Mouse (Mus musculus) kidney, adult 11 months (tissue): ENCODE data around the gene Nckap5.

Experiments
- DNase-seq: peaks from one replicate; pipeline ENCODE4 v3.0.0; 2022

Gene Nckap5

DNA sequence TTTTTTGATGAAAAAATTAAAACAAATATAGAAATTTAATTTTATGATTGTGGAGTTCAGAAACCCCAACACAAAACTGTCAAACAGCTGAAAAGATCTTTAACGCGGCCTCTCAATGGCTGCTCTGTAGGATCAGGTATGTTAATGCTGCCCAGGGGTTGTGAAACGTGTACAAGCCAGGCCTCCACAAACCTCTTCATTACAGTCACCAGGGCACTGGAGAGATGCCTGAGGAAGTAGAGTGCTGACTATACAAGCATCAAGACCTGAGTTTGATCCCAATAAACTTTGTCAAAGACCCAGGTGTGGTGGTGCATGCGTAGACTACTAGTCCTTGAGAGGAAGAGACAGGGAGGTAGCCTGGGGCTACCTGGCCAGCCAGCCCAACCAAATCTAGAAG is 222.0 kb downstream of the Nckap5 start:
- no peak for DNase-seq

- DNase-seq = no peak
Measured at GRCm38 (mm10) chr1:126606189-126607080, 224.2 kb downstream of the Nckap5 start.

- DNase-seq = peak; percentile 73
Measured at GRCm38 (mm10) chr1:126604551-126604950, 226.0 kb downstream of the Nckap5 start.

- DNase-seq = peak; percentile 36
Measured at GRCm38 (mm10) chr1:126603771-126604515, 226.7 kb downstream of the Nckap5 start.

GRCm38 (mm10) chr1:126600596-126600995 is 230.0 kb downstream of the Nckap5 start:
- DNase-seq = no peak

DNA sequence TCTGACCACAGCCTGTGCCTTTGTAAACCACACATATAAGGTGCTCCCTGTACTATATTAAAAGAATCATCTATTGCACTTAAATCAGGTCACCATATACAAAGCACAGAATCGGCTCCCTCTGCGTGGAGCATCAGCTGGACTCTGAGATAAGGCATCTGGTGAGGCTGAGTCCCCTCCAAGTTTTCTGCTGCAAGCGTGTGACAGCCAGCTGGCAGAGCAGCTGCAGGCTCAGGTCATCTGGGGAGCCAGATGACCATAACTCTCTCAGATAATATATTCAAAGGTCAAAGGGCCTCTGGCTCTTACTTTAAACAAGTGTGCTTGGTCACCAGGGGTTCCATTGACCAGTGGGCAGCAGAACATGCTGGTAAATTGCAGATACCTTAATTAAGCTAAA is 233.2 kb downstream of the Nckap5 start:
- no peak for DNase-seq

GRCm38 (mm10) chr1:126594796-126595195 is 235.8 kb downstream of the Nckap5 start:
- DNase-seq = no peak

DNA sequence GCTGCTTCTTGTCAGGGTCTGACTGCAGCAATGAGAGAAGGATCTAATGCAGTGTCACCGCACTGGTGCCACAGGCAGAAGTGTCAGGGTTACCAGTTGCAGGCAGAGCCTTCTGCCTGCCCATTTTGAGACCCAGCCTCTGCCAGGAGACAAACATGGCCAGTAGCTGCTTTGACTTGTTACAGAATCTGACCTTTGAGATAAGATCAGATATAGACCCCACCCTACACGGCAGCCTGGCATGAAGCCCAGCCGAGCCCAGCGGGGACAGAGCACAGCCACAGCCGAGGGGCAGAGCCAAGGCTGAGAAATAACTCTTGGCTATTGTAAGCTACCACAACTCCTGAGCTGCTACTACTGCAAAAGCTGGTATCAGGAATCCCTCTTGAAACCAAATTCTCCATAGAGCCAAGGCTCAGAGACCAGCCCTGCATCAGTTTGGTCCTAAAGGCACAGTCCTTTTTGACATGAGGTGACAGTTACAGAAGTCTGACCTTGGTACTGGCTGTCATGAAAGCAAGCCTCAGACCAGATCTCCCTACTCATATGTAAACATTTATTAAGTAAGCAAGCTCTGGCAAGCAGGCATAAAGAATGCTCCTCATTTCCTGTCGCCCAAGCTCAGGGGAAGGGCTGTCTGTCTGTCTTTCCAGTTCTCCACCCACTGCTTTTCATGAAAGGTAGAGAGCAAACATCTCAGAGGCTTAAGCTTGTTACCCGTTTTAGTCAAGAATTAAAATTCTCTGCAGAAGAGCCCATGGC is 237.4 kb downstream of the Nckap5 start:
- no peak for DNase-seq

GRCm38 (mm10) chr1:126590911-126591310 is 239.7 kb downstream of the Nckap5 start:
- no peak for DNase-seq

DNA sequence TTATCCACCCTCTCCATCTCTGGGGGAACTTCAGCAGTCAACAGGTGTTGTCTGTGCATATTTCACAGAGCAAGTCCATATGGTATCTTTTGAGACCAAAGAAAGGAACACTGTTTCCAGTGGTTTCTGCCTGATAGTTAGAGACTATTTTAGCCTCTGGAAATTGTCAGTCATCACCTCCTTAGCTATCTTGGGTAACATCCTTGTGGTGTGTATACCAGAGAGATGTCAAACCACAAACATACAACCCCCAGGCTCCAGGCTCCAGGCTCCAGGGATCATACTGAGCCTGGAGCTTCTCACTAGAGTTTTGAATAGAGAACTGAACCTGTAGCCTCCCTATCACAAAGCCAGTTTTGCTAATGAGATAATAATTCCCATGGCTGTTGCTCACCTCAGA is 252.4 kb downstream of the Nckap5 start:
- DNase-seq = no peak

- no peak for DNase-seq
Measured at GRCm38 (mm10) chr1:126574295-126574694, 256.3 kb downstream of the Nckap5 start.

DNA sequence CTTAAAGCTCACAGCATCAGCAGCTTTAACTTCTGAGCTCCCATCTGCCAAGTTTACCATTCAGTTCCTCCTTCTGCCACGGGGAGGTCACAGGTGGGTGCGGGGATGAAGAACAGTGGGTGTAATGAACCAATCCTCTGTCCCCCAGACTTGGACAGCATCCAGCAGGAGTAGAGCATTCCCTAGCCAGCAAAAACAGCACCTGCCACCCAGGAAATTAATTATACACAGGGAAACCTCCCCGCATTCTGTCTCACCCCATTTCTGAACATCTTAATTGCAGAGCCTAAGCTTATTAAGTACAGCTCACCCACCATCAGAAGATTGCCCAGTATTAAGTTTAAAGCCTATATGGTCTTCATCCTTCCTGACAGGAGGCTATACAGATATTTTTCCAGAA is 256.9 kb downstream of the Nckap5 start:
- peak; percentile 17 for DNase-seq

DNA sequence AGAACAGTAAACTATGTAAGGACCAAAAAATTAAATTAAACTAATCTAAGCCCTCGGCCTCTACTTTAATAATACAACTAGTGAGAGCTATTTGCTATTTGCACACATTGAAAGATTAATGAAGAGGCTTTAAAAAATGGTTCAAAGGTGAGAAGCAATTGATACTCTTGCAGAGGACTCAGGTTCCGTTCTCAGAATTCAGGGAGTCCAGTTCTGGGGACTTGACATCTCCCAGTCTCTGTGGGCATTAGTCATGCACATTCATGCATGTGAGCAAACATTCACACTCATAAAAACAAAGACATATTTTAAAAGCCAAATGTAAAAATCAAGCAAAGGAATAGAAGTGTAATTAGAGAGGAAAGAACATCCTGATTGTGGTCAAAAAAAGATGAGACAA is 257.5 kb downstream of the Nckap5 start:
- no peak for DNase-seq

- DNase-seq = no peak
Measured at GRCm38 (mm10) chr1:126569611-126570238, 260.9 kb downstream of the Nckap5 start.

GRCm38 (mm10) chr1:126568520-126569197 is 261.9 kb downstream of the Nckap5 start:
- no peak for DNase-seq

DNA sequence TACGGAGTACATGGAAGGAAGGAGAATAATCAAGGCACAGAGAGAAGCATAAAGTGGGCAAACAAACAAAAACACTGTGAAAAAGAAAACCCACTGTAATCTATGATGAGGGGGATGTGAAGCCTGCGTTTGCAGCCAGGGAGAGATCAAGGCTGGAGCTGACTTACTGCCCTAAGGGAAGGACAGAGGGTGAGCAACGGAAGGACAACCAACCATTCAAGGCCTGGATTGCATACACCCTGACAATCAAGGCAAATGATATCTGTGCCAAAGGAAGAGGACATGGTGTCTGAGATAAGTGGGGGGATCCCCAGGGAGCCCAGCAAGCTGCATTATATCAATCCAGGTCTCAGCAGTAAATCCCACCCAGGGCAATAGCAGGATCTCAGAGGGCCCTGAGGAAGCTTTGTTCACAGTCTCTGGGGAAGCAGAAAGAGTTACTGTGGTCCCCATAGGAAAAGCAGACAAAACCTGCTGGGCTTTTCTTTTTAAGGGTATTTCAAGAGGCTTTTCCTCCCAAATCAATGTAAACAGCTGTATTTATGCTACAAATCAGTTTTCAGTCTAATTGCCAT is 265.4 kb downstream of the Nckap5 start:
- DNase-seq = no peak

DNA sequence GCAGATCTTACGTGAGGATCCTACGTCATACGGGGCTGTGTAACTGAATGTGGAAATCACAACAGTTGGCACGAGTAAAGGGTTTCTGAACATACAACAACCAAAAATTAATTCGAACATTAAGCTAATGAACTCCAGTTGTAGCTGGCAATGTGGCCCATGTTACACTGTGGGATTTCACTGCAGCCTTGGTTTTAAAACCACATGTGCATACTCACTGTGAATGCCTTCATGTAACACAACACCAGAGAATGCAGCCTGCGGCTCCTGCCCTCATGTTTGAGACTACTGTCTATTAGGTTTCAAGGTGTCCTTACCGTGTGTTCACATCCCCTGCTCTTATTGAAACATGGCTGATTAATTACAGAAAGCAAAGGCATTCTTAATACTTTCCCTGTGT is 269.7 kb downstream of the Nckap5 start:
- DNase-seq = no peak

- no peak for DNase-seq
Measured at GRCm38 (mm10) chr1:126557791-126558294, 272.8 kb downstream of the Nckap5 start.

- no peak for DNase-seq
Measured at GRCm38 (mm10) chr1:126547979-126548378, 282.6 kb downstream of the Nckap5 start.

GRCm38 (mm10) chr1:126544471-126544870 is 286.1 kb downstream of the Nckap5 start:
- no peak for DNase-seq

GRCm38 (mm10) chr1:126537223-126537757 is 293.3 kb downstream of the Nckap5 start:
- DNase-seq = no peak
